Mouse (Mus musculus) stomach, embryonic 14.5 days (tissue): ENCODE data around the gene Prokr1. TPM values are rescaled to one million over a fixed set of nuclear protein-coding genes. Genes with fewer than 3 reads are reported as not detected.

Source experiments
- ATAC-seq: fragments of 200-750 bp; cut with Nextera tagmentation; 2 replicates; pipeline ENCODE4 v1.8.0; 2017; ENCODE audit warnings: low read depth, moderate TSS enrichment; ENCODE audit not compliant: insufficient number of reproducible peaks, insufficient read depth, low FRiP score
- H3K27ac ChIP-seq: fragments of 300-500 bp; sonication (generic); 2 replicates; pipeline ENCODE4 v1.5.1; 2014; ENCODE audit warnings: mild to moderate bottlenecking, low read length, moderate library complexity, mixed read lengths
- H3K27me3 ChIP-seq: fragments of 300-500 bp; sonication (generic); 2 replicates; pipeline ENCODE4 v1.6.1; 2014; ENCODE audit warnings: low read length, control low read depth, mixed read lengths; ENCODE audit not compliant: control insufficient read depth, insufficient read depth
- H3K36me3 ChIP-seq: fragments of 300-500 bp; sonication (generic); 2 replicates; pipeline ENCODE4 v1.6.1; 2014; ENCODE audit warnings: mild to moderate bottlenecking, control low read depth, low read length, moderate library complexity, mixed read lengths; ENCODE audit not compliant: control insufficient read depth, insufficient read depth
- H3K4me1 ChIP-seq: fragments of 300-500 bp; sonication (generic); 2 replicates; pipeline ENCODE4 v1.6.1; 2014; ENCODE audit warnings: low read length, control low read depth, mixed read lengths; ENCODE audit not compliant: control insufficient read depth, insufficient read depth
- H3K4me2 ChIP-seq: fragments of 300-500 bp; sonication (generic); replicated peaks from 2 replicates; pipeline ENCODE4 v1.6.1; 2014; ENCODE audit warnings: low read depth, low read length, control low read depth
- H3K4me3 ChIP-seq: fragments of 300-500 bp; sonication (generic); 2 replicates; pipeline ENCODE4 v1.5.1; 2014; ENCODE audit warnings: low read depth, low read length, control low read depth
- H3K9ac ChIP-seq: fragments of 300-500 bp; sonication (generic); replicated peaks from 2 replicates; pipeline ENCODE4 v1.6.1; 2014; ENCODE audit warnings: low read depth, mild to moderate bottlenecking, control low read depth, low read length, moderate library complexity, mixed read lengths
- H3K9me3 ChIP-seq: fragments of 300-500 bp; sonication (generic); 2 replicates; pipeline ENCODE4 v1.6.1; 2016; ENCODE audit warnings: low read depth, low read length, control low read depth; ENCODE audit not compliant: control insufficient read depth
- WGBS: fragments of 180-500 bp; shearing (Covaris S2); extraction: QIAGEN DNeasy Blood & Tissue Kit; methylation state at CpG from one replicate; pipeline ENCODE4 v1.1.7; 2014; 5-methylcytosine and 5-hydroxymethylcytosine counted together
- polyA plus RNA-seq: library from polyadenylated mRNA; unstranded; fragments of >200 nt; fragmentation: Nextera tagmentation; extraction: Ambion mirVana; gene quantifications from 2 replicates; pipeline ENCODE4 v1.2.1, GENCODE M21; 2014

The Prokr1 gene
- polyA plus RNA-seq, 1 experiment from 2014 or later = 2.2 TPM

GRCm38 (mm10) chr6:87553724-87554123, 36.8 kb downstream of the Prokr1 start:
- H3K27ac ChIP-seq = no peak overlapping the region
- no peak for ATAC-seq
- WGBS = 76% methylated on average over 3 of the region's 3 CpGs

DNA sequence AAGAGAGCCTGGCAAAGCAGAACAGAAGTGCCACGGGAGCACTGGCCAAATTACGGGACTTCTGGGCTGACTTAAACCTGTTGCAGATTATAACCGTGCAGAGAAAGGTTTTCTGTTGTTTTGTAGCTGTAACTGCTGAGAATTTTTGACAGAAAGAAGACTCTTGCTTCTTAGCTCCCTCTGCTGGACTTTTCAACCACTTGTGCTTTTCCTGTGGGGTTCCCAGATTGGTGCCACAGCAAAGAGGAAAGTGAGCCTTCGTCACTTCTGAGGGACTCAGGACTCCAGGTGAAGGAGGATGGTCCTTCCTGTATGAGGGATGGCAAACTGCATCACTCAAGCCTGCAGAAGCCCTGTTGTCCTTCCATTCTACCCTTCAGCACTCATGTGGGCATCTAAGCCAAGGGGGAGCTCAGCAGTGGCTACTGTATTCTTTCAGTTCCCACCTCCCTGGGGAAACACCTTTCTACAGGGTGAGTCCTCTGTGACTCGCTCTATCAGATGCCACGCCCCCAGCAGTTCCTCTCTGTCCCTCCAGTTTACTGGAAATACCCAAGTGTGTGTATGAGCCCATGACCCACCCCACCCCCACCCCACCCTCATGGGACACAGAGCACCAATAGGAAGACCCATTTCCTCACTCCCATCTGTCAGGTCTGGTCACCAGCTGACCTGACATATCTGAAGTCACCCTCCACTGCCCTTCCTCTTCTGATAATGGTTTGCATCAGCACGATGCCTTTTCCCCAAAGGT, 38.3 kb downstream of the Prokr1 start:
- Histone ChIP-seq H3K36me3 (no peaks in the 10 kb centered on the region), H3K27me3 (no peaks in the 10 kb centered on the region), H3K4me3 (no peak overlapping the region), H3K9ac (no peak overlapping the region), H3K27ac (no peak overlapping the region), H3K4me2 (no peak overlapping the region), H3K9me3 (no peaks in the 10 kb centered on the region), H3K4me1 (no peaks in the 10 kb centered on the region)
- 50% methylated on average over 7 of the region's 7 CpGs for WGBS
- ATAC-seq = no peak

More at GRCm38 (mm10) chr6:87553724-87554123, 36.8 kb downstream of the Prokr1 start:
- Histone ChIP-seq H3K4me3 (no peak overlapping the region), H3K36me3 (no peaks in the 10 kb centered on the region), H3K4me1 (no peaks in the 10 kb centered on the region), H3K27me3 (no peaks in the 10 kb centered on the region), H3K9ac (no peak overlapping the region), H3K9me3 (no peaks in the 10 kb centered on the region), H3K4me2 (no peak overlapping the region)

GRCm38 (mm10) chr6:87547836-87548235, 42.7 kb downstream of the Prokr1 start:
- Histone ChIP-seq H3K9me3 (peaks cover 10% of the 10 kb centered on the region; the same call in 1 of the 2 replicates), H3K36me3 (no peaks in the 10 kb centered on the region), H3K27me3 (no peaks in the 10 kb centered on the region), H3K27ac (no peak overlapping the region), H3K4me3 (no peak overlapping the region), H3K4me1 (no peaks in the 10 kb centered on the region), H3K9ac (no peak overlapping the region), H3K4me2 (no peak overlapping the region)
- 92% methylated on average over 7 of the region's 7 CpGs for WGBS
- no peak for ATAC-seq

DNA sequence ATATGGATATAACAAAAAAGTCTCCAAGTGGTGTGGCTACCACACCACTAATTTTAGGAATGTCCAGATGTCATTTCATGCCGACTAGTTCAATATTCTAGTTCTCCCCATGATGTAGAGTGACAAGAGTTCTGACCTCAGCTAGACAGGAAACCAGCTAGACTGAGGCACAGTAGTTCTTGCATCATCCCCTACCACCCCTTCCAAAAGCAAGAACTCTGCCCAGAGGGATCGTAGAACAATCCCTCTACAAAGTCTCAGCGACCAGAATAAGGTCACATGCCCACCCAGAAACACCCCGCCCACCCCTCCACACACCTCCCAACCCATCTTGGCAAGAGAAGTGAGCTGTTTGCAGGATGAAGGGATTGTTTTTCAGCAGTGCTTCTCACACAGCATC, 43.1 kb downstream of the Prokr1 start:
- no peak for ATAC-seq
- peaks cover 10% of the 10 kb centered on the region; the same call in 1 of the 2 replicates for H3K9me3 ChIP-seq
- H3K27me3 ChIP-seq = no peaks in the 10 kb centered on the region
- 86% methylated on average over 4 of the region's 4 CpGs for WGBS
- no peak overlapping the region for H3K27ac ChIP-seq
- no peaks in the 10 kb centered on the region for H3K4me1 ChIP-seq
- no peak overlapping the region for H3K4me3 ChIP-seq
- no peaks in the 10 kb centered on the region for H3K36me3 ChIP-seq
- H3K4me2 ChIP-seq = no peak overlapping the region
- no peak overlapping the region for H3K9ac ChIP-seq

GRCm38 (mm10) chr6:87545331-87546217, 45.0 kb downstream of the Prokr1 start:
- H3K9ac ChIP-seq = no peak overlapping the region
- H3K9me3 ChIP-seq = peaks cover 10% of the 10 kb centered on the region; the same call in 1 of the 2 replicates
- no peaks in the 10 kb centered on the region for H3K27me3 ChIP-seq
- no peaks in the 10 kb centered on the region for H3K4me1 ChIP-seq
- no peak overlapping the region for H3K27ac ChIP-seq
- no peak overlapping the region for H3K4me3 ChIP-seq
- 45% methylated on average over 1 of the region's 1 CpGs for WGBS
- no peak overlapping the region for H3K4me2 ChIP-seq
- H3K36me3 ChIP-seq = no peaks in the 10 kb centered on the region
- no peak for ATAC-seq

GRCm38 (mm10) chr6:87542027-87542426, 48.5 kb downstream of the Prokr1 start:
- no peak overlapping the region for H3K9ac ChIP-seq
- ATAC-seq = no peak
- peaks cover 10% of the 10 kb centered on the region; the same call in 1 of the 2 replicates for H3K9me3 ChIP-seq
- no peak overlapping the region for H3K27ac ChIP-seq
- no peaks in the 10 kb centered on the region for H3K27me3 ChIP-seq
- no peak overlapping the region for H3K4me3 ChIP-seq
- WGBS = 52% methylated on average over 9 of the region's 9 CpGs
- H3K36me3 ChIP-seq = no peaks in the 10 kb centered on the region
- H3K4me2 ChIP-seq = no peak overlapping the region
- H3K4me1 ChIP-seq = no peaks in the 10 kb centered on the region

- Histone ChIP-seq H3K36me3 (no peaks in the 10 kb centered on the region), H3K9ac (no peak overlapping the region), H3K4me3 (no peak overlapping the region), H3K4me1 (no peaks in the 10 kb centered on the region), H3K4me2 (no peak overlapping the region), H3K27ac (no peak overlapping the region), H3K27me3 (no peaks in the 10 kb centered on the region), H3K9me3 (peaks cover 3% of the 10 kb centered on the region; the same call in 1 of the 2 replicates)
- no peak for ATAC-seq
- 75% methylated on average over 6 of the region's 6 CpGs for WGBS
Measured at GRCm38 (mm10) chr6:87541171-87541571, 49.4 kb downstream of the Prokr1 start.

DNA sequence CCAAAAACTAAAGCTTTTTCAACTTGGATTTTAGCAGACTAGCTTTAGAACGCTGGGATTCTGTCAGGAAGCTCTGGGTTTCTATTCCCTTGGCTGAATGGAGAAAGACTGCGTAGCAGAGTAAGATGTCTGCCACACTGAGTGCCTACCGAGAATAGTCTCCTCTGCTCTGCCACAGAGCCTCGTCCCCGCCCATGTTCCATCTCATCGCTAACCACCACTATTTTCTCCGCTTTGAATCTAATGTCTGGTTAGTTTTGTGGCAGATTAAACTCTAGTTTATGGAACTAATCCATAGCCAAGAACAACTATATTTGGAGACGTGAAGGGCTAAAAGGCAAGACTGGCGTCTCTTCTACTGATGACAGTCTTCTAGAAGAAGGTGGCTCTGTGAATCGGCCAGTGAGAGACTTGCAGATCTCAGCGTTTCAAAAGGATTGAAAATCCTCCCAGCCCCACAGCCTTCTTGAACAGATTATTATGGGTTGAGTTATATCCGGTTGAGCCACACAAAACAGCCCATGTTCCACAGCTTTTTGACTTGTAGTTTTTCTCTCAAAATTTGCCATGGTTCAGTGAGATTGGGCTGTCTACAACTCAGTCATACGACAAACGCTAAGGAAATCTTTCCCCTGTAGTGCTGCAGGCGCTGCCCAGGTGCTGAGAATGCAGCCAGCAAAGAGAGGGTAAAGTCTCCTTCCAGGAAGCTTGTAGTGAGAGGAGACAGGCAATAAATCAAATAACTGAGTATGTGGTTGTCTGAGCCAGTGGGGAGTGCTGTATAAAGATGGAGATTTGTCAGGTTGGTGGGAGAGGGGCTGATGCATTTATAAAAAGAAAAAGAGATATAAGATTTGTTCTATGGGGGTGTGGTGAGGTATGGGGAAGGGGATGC, 51.9 kb downstream of the Prokr1 start:
- Histone ChIP-seq H3K36me3 (no peaks in the 10 kb centered on the region), H3K9ac (no peak overlapping the region), H3K27ac (no peak overlapping the region), H3K9me3 (no peaks in the 10 kb centered on the region), H3K4me1 (no peaks in the 10 kb centered on the region), H3K27me3 (no peaks in the 10 kb centered on the region), H3K4me3 (no peak overlapping the region), H3K4me2 (no peak overlapping the region)
- WGBS = 75% methylated on average over 15 of the region's 15 CpGs
- ATAC-seq = no peak
